Mouse (Mus musculus): ENCODE results near the gene Aqp5.

DNA sequence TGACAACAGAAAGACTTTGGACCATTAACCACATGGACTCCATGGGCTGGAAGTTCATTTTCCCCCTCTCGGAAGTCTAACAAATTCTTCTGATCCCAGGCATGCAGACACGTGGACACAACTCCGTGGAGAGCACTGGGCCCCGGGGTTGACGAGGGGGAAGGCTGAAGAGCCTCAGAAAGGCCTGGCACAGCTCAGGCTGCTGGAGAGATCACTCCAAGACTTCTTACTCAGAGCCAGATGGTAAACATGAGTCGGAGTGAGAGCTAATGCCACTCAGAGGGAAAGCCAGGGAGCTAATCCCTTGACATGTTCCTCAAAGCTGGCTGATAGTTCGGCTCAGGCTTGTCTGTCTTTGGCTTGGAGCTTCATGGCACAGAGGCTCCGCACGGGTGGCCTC, 24.7 kb downstream of the Aqp5 start:
- no peak for TF ChIP-seq CTCF (IDR thresholded peaks at IDR 0.05; ENCODE audit: low read depth, low read length)
- TF ChIP-seq POLR2A (IDR thresholded peaks at IDR 0.05; ENCODE audit: insufficient read depth, low read length): no peak

All from ES-Bruce4 (cell line).